Mouse (Mus musculus) liver, adult 2 months (tissue): ENCODE data around the gene Apba3. TPM values are rescaled to one million over a fixed set of nuclear protein-coding genes. Genes with fewer than 3 reads are reported as not detected.

Experiments used
- DNase-seq: peaks from one replicate; pipeline ENCODE4 v3.0.0-alpha.2; 2011; ENCODE audit warnings: low read depth, low spot score; ENCODE audit errors: extremely low read depth
- H3K27ac ChIP-seq: fragments of 200-500 bp; replicated peaks from 2 replicates; pipeline ENCODE4 v1.5.1; 2012; ENCODE audit warnings: low read depth, mild to moderate bottlenecking, control low read depth, inconsistent platforms, low read length; ENCODE audit not compliant: insufficient read depth
- H3K27me3 ChIP-seq: fragments of 200-500 bp; 2 replicates; pipeline ENCODE4 v1.6.1; 2012; ENCODE audit warnings: mild to moderate bottlenecking, moderate library complexity, low read length, inconsistent platforms; ENCODE audit not compliant: control insufficient read depth, insufficient read depth
- H3K36me3 ChIP-seq: fragments of 200-500 bp; 2 replicates; pipeline ENCODE4 v1.6.1; 2012; ENCODE audit warnings: low read length, inconsistent platforms; ENCODE audit not compliant: control insufficient read depth, insufficient read depth
- H3K4me1 ChIP-seq: fragments of 200-500 bp; 2 replicates; pipeline ENCODE4 v1.6.1; 2011; ENCODE audit warnings: low read length; ENCODE audit not compliant: control insufficient read depth, insufficient read depth
- H3K4me3 ChIP-seq: fragments of 200-500 bp; 2 replicates; pipeline ENCODE4 v1.5.1; 2011; ENCODE audit warnings: low read depth, mild to moderate bottlenecking, control low read depth, low read length, moderate library complexity; ENCODE audit not compliant: insufficient read depth
- H3K79me2 ChIP-seq: fragments of 200-500 bp; 2 replicates; pipeline ENCODE4 v1.6.1; 2012; ENCODE audit warnings: inconsistent platforms, mild to moderate bottlenecking, low read length, moderate library complexity; ENCODE audit not compliant: control insufficient read depth, insufficient read depth
- H3K9ac ChIP-seq: fragments of 200-500 bp; 2 replicates; pipeline ENCODE4 v1.6.1; 2012; ENCODE audit warnings: low read depth, mild to moderate bottlenecking, control low read depth, inconsistent platforms, low read length
- CTCF ChIP-seq: fragments of 200-500 bp; IDR thresholded peaks from 2 replicates; pipeline ENCODE4 v1.5.1; 2011; ENCODE audit warnings: low read depth, low read length, control low read depth
- POLR2A ChIP-seq: fragments of 200-500 bp; IDR thresholded peaks from 2 replicates; pipeline ENCODE4 v1.6.1; 2011; ENCODE audit warnings: low read length, control low read depth; ENCODE audit not compliant: insufficient read depth; ENCODE audit errors: extremely low read depth
- whole genome bisulfite sequencing: fragments of 180-500 bp; shearing (Covaris S2); methylation state at CpG from one replicate; pipeline ENCODE4 v1.1.7; 2018; 5-methylcytosine and 5-hydroxymethylcytosine counted together
- polyA plus RNA-seq: library from polyadenylated mRNA; depleted of rRNA; stranded (reverse); fragments of >200 nt; gene quantifications from 2 replicates; pipeline ENCODE4 v1.2.3, GENCODE M21; 2012
- total RNA-seq: library from RNA; depleted of rRNA; stranded (reverse); fragments of >200 nt; gene quantifications from 2 replicates; pipeline ENCODE4 v1.2.3, GENCODE M21; 2014

The Apba3 gene
- total and polyA plus RNA-seq, 2 experiments = 30.5 to 143 TPM

- no peaks in the 10 kb centered on the region for H3K79me2 ChIP-seq
- 0 out of 2 replicates have a peak, but pooled peaks cover 6% of the 10 kb centered on the region for H3K27me3 ChIP-seq
- H3K4me3 ChIP-seq = no peak overlapping the region
- H3K4me1 ChIP-seq = no peaks in the 10 kb centered on the region
- no peak overlapping the region for H3K9ac ChIP-seq
- H3K27ac ChIP-seq = no peak overlapping the region
- DNase-seq = no peak
- TF ChIP-seq POLR2A (no peak), CTCF (peak; percentile 93)
- 18% methylated on average over 17 of the region's 17 CpGs for WGBS
- H3K36me3 ChIP-seq = no peaks in the 10 kb centered on the region
Measured at GRCm38 (mm10) chr10:81244595-81244994, 22.2 kb upstream of the Apba3 start.

- WGBS = 94% methylated on average over 6 of the region's 6 CpGs
- H3K27me3 ChIP-seq = 0 out of 2 replicates have a peak, but pooled peaks cover under 1% of the 10 kb centered on the region
- H3K79me2 ChIP-seq = no peaks in the 10 kb centered on the region
Measured at GRCm38 (mm10) chr10:81245166-81245565, 21.6 kb upstream of the Apba3 start.

GRCm38 (mm10) chr10:81247804-81248203, 19.0 kb upstream of the Apba3 start:
- H3K79me2 ChIP-seq = no peaks in the 10 kb centered on the region
- no peaks in the 10 kb centered on the region for H3K36me3 ChIP-seq
- 45% methylated on average over 2 of the region's 2 CpGs for WGBS
- TF ChIP-seq POLR2A = no peak
- no peak for TF ChIP-seq CTCF
- DNase-seq = peak; percentile 35
- H3K4me3 ChIP-seq = no peak overlapping the region
- no peak overlapping the region for H3K27ac ChIP-seq
- no peaks in the 10 kb centered on the region for H3K4me1 ChIP-seq
- H3K27me3 ChIP-seq = no peaks in the 10 kb centered on the region
- no peak overlapping the region for H3K9ac ChIP-seq

More at GRCm38 (mm10) chr10:81245166-81245565, 21.6 kb upstream of the Apba3 start:
- Histone ChIP-seq H3K4me3 (no peak overlapping the region), H3K36me3 (no peaks in the 10 kb centered on the region), H3K4me1 (no peaks in the 10 kb centered on the region), H3K9ac (no peak overlapping the region), H3K27ac (no peak overlapping the region)
- DNase-seq = no peak
- no peak for TF ChIP-seq POLR2A
- TF ChIP-seq CTCF = no peak

- Histone ChIP-seq H3K27me3 (no peaks in the 10 kb centered on the region), H3K27ac (no peak overlapping the region), H3K4me3 (no peak overlapping the region), H3K9ac (no peak overlapping the region), H3K36me3 (no peaks in the 10 kb centered on the region), H3K4me1 (no peaks in the 10 kb centered on the region), H3K79me2 (no peaks in the 10 kb centered on the region)
- whole genome bisulfite sequencing = 93% methylated on average over 8 of the region's 8 CpGs
- no peak for DNase-seq
- TF ChIP-seq CTCF = no peak
- TF ChIP-seq POLR2A = no peak
Measured at GRCm38 (mm10) chr10:81249442-81249841, 17.3 kb upstream of the Apba3 start.

- peaks cover 8% of the 10 kb centered on the region for H3K27me3 ChIP-seq
- WGBS = 23% methylated on average over 43 of the region's 44 CpGs
Measured at GRCm38 (mm10) chr10:81252424-81253419, 14.0 kb upstream of the Apba3 start, which contains the start of gene Matk. Gene Matk (plus strand): TSS chr10:81252935.

GRCm38 (mm10) chr10:81254886-81255285, 11.9 kb upstream of the Apba3 start:
- TF ChIP-seq CTCF = no peak
- no peak for TF ChIP-seq POLR2A
- Histone ChIP-seq H3K4me1 (no peaks in the 10 kb centered on the region), H3K9ac (no peak overlapping the region), H3K4me3 (no peak overlapping the region), H3K27me3 (peaks cover 17% of the 10 kb centered on the region), H3K79me2 (no peaks in the 10 kb centered on the region), H3K27ac (no peak overlapping the region), H3K36me3 (no peaks in the 10 kb centered on the region)
- 53% methylated on average over 1 of the region's 1 CpGs for WGBS
- no peak for DNase-seq

More at GRCm38 (mm10) chr10:81252424-81253419, 14.0 kb upstream of the Apba3 start, which contains the start of gene Matk:
- Histone ChIP-seq H3K4me1 (no peaks in the 10 kb centered on the region), H3K9ac (no peak within 1 kb of the TSS), H3K36me3 (no peaks in the 10 kb centered on the region), H3K27ac (no peak within 1 kb of the TSS), H3K4me3 (no peak within 1 kb of the TSS), H3K79me2 (no peaks in the 10 kb centered on the region)
- TF ChIP-seq CTCF (no peak), POLR2A (no peak)
- DNase-seq = no peak
